ENCODE assay signal across 22 mouse cellular contexts in the genomic region with DNA sequence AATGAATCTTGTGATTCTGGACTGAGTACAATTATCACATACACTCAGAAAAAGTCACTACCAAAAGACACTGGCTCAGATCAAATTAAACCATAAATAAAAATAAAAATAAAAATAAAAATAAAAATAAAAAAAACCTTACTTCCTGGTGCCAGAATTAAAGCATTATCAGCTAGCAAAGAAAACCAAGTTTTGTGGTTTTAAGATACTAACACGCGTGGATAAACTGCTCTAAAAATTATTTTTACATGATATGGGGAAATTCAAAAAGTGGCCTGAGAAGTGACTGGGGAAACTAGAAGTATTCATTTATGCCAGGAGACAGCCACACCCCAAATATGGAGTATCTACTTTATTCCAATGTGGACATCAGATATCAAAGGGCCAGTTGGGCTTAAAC.
"Had no signal": no experiment of that assay in that cellular context is flagged by ENCODE, and none has a peak within 500 bp of the region (broad histone marks: within the 10 kb centered on the region; RNA-seq: fewer than 3 reads in every experiment).

No protein-coding gene starts in this region.

- H3K9me3 ChIP-seq: heart, embryonic 12.5 days; hindbrain, embryonic 13.5 days; hindbrain, embryonic 15.5 days; limb, embryonic 10.5 days; limb, embryonic 12.5 days; liver, embryonic 13.5 days; liver, embryonic 15.5 days had no signal

- ATAC-seq: hindbrain, postnatal 0 days; liver, postnatal 0 days had no signal

- H3K27ac ChIP-seq: heart, adult 2 months; hindbrain, embryonic 13.5 days; hindbrain, embryonic 15.5 days; hindbrain, postnatal 0 days; left cerebral cortex, adult 2 months; limb, embryonic 10.5 days; limb, embryonic 12.5 days; liver, embryonic 13.5 days; liver, embryonic 15.5 days had no signal

- H3K4me2 ChIP-seq: heart, embryonic 12.5 days; hindbrain, embryonic 13.5 days; hindbrain, embryonic 15.5 days; limb, embryonic 12.5 days; liver, embryonic 11.5 days; liver, embryonic 13.5 days; liver, embryonic 15.5 days had no signal

- H3K36me3 ChIP-seq: hindbrain, embryonic 13.5 days; hindbrain, embryonic 15.5 days; liver, embryonic 13.5 days; liver, embryonic 15.5 days had no signal

- H3K9ac ChIP-seq: heart, embryonic 12.5 days; hindbrain, embryonic 13.5 days; hindbrain, embryonic 15.5 days; limb, embryonic 12.5 days; liver, embryonic 13.5 days; liver, embryonic 15.5 days; liver, postnatal 0 days had no signal

- DNase-seq: gastrocnemius, postnatal 14 days; gastrocnemius, postnatal 36 days; heart, adult 11 months; heart, adult 2 months; heart, postnatal 14 days; heart, postnatal 36 days; kidney, adult 11 months; kidney, adult 9 months; kidney, postnatal 10 days; kidney, postnatal 25 days; liver; liver, embryonic 13.5 days; liver, postnatal 0 days had no signal

- H3K27me3 ChIP-seq: heart, embryonic 12.5 days; hindbrain, embryonic 13.5 days; hindbrain, embryonic 15.5 days; limb, embryonic 12.5 days; liver, embryonic 13.5 days; liver, embryonic 15.5 days had no signal

- H3K4me3 ChIP-seq: heart, adult 2 months; heart, embryonic 12.5 days; hindbrain, embryonic 13.5 days; hindbrain, embryonic 15.5 days; left cerebral cortex, adult 2 months; limb, embryonic 10.5 days; limb, embryonic 12.5 days; liver, embryonic 13.5 days; liver, embryonic 15.5 days had no signal
